Mouse (Mus musculus) heart, embryonic 10.5 days (tissue): ENCODE results near the gene Alk. TPM values are rescaled to one million over a fixed set of nuclear protein-coding genes. Genes with fewer than 3 reads are reported as not detected.

Experiments
- DNase-seq: peaks from one replicate; pipeline ENCODE4 v3.0.0-alpha.2; 2017; ENCODE audit warnings: low spot score
- H3K27ac ChIP-seq: fragments of 300-500 bp; sonication (generic); 2 replicates; pipeline ENCODE4 v1.5.1; 2016; ENCODE audit warnings: mild to moderate bottlenecking
- H3K27me3 ChIP-seq: fragments of 300-500 bp; sonication (generic); 2 replicates; pipeline ENCODE4 v1.6.1; 2016; ENCODE audit warnings: mild to moderate bottlenecking; ENCODE audit not compliant: poor library complexity, insufficient read depth, severe bottlenecking
- H3K36me3 ChIP-seq: fragments of 300-500 bp; sonication (generic); 2 replicates; pipeline ENCODE4 v1.6.1; 2016; ENCODE audit warnings: mild to moderate bottlenecking, moderate library complexity
- H3K4me1 ChIP-seq: fragments of 300-500 bp; sonication (generic); 2 replicates; pipeline ENCODE4 v1.6.1; 2016; ENCODE audit warnings: mild to moderate bottlenecking
- H3K4me3 ChIP-seq: fragments of 300-500 bp; sonication (generic); 2 replicates; pipeline ENCODE4 v1.5.1; 2016; ENCODE audit warnings: mild to moderate bottlenecking, moderate library complexity
- H3K9me3 ChIP-seq: fragments of 300-500 bp; sonication (generic); 2 replicates; pipeline ENCODE4 v1.6.1; 2016; ENCODE audit warnings: mild to moderate bottlenecking, moderate library complexity
- WGBS: fragments of 180-500 bp; shearing (Covaris S2); methylation state at CpG from one replicate; pipeline ENCODE4 v1.1.7; 2016; 5-methylcytosine and 5-hydroxymethylcytosine counted together
- polyA plus RNA-seq: library from polyadenylated mRNA; unstranded; fragments of >200 nt; fragmentation: Nextera tagmentation; extraction: Ambion mirVana; gene quantifications from 2 replicates; pipeline ENCODE4 v1.2.1, GENCODE M21; 2016

Gene Alk
- polyA plus RNA-seq, 1 experiment from 2014 or later = 0.78 TPM

DNA sequence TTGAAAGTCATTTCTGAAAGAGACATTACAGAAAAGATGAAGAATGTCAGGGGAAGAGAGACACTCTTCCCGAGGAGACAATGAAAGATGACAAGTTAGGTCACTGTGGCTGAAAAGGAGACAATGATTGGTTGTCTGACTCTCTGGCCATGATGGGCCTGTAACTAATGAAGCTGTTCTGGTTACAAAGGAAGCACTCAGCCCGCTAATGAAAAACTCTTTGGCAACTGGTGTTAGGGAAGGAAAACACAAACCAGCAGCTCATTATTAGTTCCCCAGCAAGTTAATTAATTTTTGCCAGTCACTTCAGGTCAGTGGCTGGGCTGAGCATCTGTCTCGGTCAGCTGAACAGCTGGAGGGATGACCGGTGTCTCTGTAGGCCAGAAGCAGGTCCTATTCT lies 271.5 kb downstream of the Alk start:
- no peaks in the 10 kb centered on the region for H3K9me3 ChIP-seq
- H3K4me3 ChIP-seq = no peak overlapping the region
- no peak overlapping the region for H3K27ac ChIP-seq
- WGBS = 81% methylated on average over 4 of the region's 4 CpGs
- H3K36me3 ChIP-seq = no peaks in the 10 kb centered on the region
- H3K4me1 ChIP-seq = no peaks in the 10 kb centered on the region
- DNase-seq = no peak
- no peaks in the 10 kb centered on the region for H3K27me3 ChIP-seq

DNA sequence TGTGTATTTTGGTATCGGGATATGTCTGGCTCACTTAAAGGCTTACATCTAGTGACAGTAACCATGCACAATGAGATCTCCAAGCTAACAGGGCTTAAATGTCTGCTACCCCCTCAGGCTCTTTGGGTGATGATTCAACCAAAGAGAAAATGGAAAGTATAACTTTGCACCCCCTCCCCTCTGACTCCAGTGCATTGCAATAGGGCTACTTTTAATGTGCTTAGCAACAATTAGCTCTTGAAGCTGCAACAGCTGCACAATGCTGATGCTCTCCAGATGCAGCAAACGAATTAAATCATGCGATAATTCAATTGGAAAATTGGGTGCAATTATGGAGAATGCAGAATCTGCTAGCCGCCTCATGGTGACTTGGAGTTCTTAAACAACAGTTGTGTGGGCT lies 278.5 kb downstream of the Alk start:
- no peaks in the 10 kb centered on the region for H3K4me1 ChIP-seq
- no peaks in the 10 kb centered on the region for H3K27me3 ChIP-seq
- WGBS = 79% methylated on average over 4 of the region's 4 CpGs
- no peak for DNase-seq
- H3K4me3 ChIP-seq = no peak overlapping the region
- H3K27ac ChIP-seq = no peak overlapping the region
- no peaks in the 10 kb centered on the region for H3K9me3 ChIP-seq
- no peaks in the 10 kb centered on the region for H3K36me3 ChIP-seq

DNA sequence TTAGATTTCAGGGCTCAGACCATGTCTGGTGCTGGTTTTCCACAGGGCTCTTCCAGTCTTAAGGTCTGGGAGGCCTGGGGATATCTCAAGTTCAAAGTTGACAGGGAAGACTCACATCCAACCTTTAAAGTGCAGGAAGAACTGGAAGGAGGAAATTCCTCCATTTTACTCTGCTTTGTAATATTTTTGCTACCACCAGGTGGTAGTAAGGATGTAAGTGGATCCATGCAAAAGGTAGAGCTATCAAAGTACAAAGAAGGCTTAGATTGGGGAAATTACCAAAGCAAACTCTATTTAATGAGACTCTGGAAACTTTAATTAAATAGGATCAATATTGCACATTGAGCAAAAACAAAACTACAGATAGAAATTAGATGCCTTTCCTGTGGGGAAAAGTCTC lies 284.9 kb downstream of the Alk start:
- DNase-seq = no peak
- Histone ChIP-seq H3K36me3 (no peaks in the 10 kb centered on the region), H3K4me1 (no peaks in the 10 kb centered on the region), H3K4me3 (no peak overlapping the region), H3K9me3 (no peaks in the 10 kb centered on the region), H3K27me3 (no peaks in the 10 kb centered on the region), H3K27ac (no peak overlapping the region)

GRCm38 (mm10) chr17:72299651-72300050 lies 304.8 kb downstream of the Alk start:
- Histone ChIP-seq H3K4me1 (peaks cover 10% of the 10 kb centered on the region; the same call in 1 of the 2 replicates), H3K4me3 (no peak overlapping the region), H3K36me3 (no peaks in the 10 kb centered on the region), H3K9me3 (no peaks in the 10 kb centered on the region), H3K27ac (no peak overlapping the region), H3K27me3 (no peaks in the 10 kb centered on the region)
- DNase-seq = no peak
- 78% methylated on average over 5 of the region's 5 CpGs for WGBS

DNA sequence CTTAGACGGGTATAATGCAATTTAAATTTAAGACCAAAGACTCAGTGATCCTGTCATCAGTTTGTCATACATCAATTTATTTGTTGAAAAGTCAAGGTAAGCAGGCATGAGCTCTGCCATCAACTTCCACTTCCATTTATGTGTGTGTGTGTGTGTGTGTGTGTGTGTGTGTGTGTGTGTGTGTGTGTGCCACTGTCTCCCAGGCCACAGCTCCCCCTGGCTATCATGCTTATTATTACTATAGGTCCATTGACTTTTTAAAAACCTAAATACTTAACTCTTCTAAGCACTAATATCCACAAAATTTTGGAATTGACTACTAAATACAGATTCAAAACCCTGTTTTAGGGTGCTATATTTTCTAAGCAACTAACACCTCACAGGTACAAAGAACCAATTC lies 308.1 kb downstream of the Alk start:
- Histone ChIP-seq H3K36me3 (no peaks in the 10 kb centered on the region), H3K9me3 (no peaks in the 10 kb centered on the region), H3K4me1 (no peaks in the 10 kb centered on the region), H3K27ac (no peak overlapping the region), H3K27me3 (no peaks in the 10 kb centered on the region), H3K4me3 (no peak overlapping the region)
- 73% methylated on average over 1 of the region's 1 CpGs for WGBS
- no peak for DNase-seq

- no peak for DNase-seq
- Histone ChIP-seq H3K27ac (no peak overlapping the region), H3K9me3 (no peaks in the 10 kb centered on the region), H3K4me3 (no peak overlapping the region), H3K36me3 (no peaks in the 10 kb centered on the region), H3K4me1 (no peaks in the 10 kb centered on the region), H3K27me3 (no peaks in the 10 kb centered on the region)
- WGBS = 68% methylated on average over 3 of the region's 3 CpGs
These were observed 311.2 kb downstream of the Alk start for GRCm38 (mm10) chr17:72293267-72293580.

GRCm38 (mm10) chr17:72292444-72293266 lies 311.8 kb downstream of the Alk start:
- Histone ChIP-seq H3K9me3 (no peaks in the 10 kb centered on the region), H3K27me3 (no peaks in the 10 kb centered on the region), H3K4me3 (no peak overlapping the region), H3K36me3 (no peaks in the 10 kb centered on the region), H3K27ac (no peak overlapping the region), H3K4me1 (no peaks in the 10 kb centered on the region)
- WGBS = 84% methylated on average over 6 of the region's 6 CpGs
- no peak for DNase-seq

DNA sequence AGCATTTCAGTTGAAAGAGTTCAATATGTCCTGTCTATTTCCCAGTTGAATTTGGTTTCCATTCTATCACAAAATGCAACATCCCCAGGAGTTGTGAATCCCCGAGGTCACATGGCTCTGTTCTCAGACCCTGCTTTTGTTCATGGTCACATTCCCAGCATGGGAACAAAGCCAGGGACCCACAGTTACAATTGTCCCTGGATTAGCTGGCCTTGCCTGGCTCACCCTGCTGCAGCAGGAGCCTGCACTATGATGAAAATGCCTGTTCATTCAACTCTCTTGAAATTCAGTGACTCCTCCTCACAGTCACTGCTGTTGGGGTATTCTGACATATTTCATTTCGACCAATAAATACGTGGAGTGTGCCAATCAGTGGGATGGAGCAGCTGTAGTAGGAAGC lies 318.5 kb downstream of the Alk start:
- H3K4me1 ChIP-seq = no peaks in the 10 kb centered on the region
- no peaks in the 10 kb centered on the region for H3K36me3 ChIP-seq
- 68% methylated on average over 3 of the region's 3 CpGs for WGBS
- H3K27me3 ChIP-seq = no peaks in the 10 kb centered on the region
- no peak overlapping the region for H3K4me3 ChIP-seq
- H3K9me3 ChIP-seq = no peaks in the 10 kb centered on the region
- no peak overlapping the region for H3K27ac ChIP-seq
- no peak for DNase-seq

DNA sequence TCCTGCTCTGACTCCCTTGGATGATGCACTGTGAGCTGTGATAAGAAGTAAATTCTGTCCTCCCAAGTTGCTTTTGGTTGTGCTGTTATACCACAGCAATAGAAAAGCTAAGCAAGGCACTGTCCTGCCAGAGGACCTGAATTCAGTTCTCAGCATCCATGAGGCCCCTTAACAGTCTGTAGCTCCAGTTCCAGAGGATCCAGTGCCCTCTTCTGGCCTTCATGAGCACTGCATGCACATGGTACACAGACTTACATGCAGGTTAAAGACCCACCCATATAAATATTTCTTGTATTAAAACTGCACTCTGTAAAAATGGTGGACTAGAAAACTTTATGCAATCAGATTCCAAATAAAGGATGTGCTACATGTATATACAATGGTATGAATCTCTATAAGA lies 326.1 kb downstream of the Alk start:
- peaks cover 5% of the 10 kb centered on the region for H3K9me3 ChIP-seq
- no peaks in the 10 kb centered on the region for H3K4me1 ChIP-seq
- no peak for DNase-seq
- no peaks in the 10 kb centered on the region for H3K27me3 ChIP-seq
- H3K36me3 ChIP-seq = no peaks in the 10 kb centered on the region
- H3K4me3 ChIP-seq = no peak overlapping the region
- no peak overlapping the region for H3K27ac ChIP-seq

DNA sequence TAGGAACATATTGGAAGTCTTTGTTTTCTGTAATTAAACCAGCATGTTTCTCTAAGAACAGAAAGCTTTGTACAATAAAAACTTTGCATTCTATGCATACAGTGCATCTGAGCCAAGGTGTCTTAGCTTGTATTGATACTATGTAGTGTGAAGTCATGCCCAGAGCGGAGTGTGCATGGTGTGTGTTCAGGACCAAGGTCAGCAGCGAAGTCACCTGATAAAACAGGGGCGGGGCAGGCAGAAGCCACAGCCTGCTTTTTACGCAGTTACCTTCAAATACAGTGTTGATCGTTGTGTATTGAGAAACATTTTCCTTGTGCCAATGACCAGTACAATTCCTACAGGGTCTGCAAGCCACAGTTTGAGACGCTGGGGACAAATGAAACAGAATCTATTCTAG lies 327.6 kb downstream of the Alk start:
- WGBS = 66% methylated on average over 6 of the region's 6 CpGs

GRCm38 (mm10) chr17:72275391-72275904 lies 329.0 kb downstream of the Alk start:
- 20% methylated on average over 8 of the region's 8 CpGs for WGBS
- DNase-seq = peak; percentile 92
- Histone ChIP-seq H3K4me1 (no peaks in the 10 kb centered on the region), H3K27me3 (no peaks in the 10 kb centered on the region), H3K36me3 (no peaks in the 10 kb centered on the region), H3K4me3 (peak overlapping the region; percentile 20; the same call in 1 of the 2 replicates), H3K9me3 (peaks cover 5% of the 10 kb centered on the region), H3K27ac (peak overlapping the region; percentile 7; the same call in 1 of the 2 replicates)

More for the DNA sequence above, 327.6 kb downstream of the Alk start:
- H3K27me3 ChIP-seq = no peaks in the 10 kb centered on the region
- H3K4me3 ChIP-seq = no peak overlapping the region
- peaks cover 5% of the 10 kb centered on the region for H3K9me3 ChIP-seq
- DNase-seq = no peak
- no peak overlapping the region for H3K27ac ChIP-seq
- no peaks in the 10 kb centered on the region for H3K36me3 ChIP-seq
- H3K4me1 ChIP-seq = no peaks in the 10 kb centered on the region

DNA sequence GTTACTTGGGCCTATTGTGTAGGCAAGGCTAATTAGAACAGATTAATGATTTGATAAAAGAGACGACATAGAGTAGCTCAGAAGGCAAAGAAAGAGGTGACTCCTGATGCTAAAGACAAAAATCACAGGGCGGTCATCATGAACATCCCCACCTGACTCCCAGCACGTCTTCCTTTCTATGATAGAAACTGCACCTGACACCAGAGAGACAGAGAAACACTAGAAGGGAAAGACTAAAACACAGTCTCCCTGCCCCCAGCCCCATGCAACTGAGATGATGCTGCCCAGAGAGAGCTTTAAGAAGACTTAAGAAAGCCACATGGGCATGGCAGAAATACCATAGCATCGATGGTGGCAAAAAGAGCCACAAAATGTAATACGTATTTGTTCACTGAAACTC lies 330.2 kb downstream of the Alk start:
- Histone ChIP-seq H3K36me3 (no peaks in the 10 kb centered on the region), H3K27ac (no peak overlapping the region; the same call in 1 of the 2 replicates), H3K4me1 (no peaks in the 10 kb centered on the region), H3K27me3 (no peaks in the 10 kb centered on the region), H3K9me3 (peaks cover 5% of the 10 kb centered on the region), H3K4me3 (no peak overlapping the region)
- no peak for DNase-seq
- WGBS = 79% methylated on average over 5 of the region's 5 CpGs

- Histone ChIP-seq H3K4me3 (no peak overlapping the region), H3K27ac (no peak overlapping the region), H3K27me3 (no peaks in the 10 kb centered on the region), H3K36me3 (no peaks in the 10 kb centered on the region), H3K9me3 (no peaks in the 10 kb centered on the region), H3K4me1 (no peaks in the 10 kb centered on the region)
- WGBS = 89% methylated on average over 1 of the region's 1 CpGs
- DNase-seq = no peak
These were observed 332.8 kb downstream of the Alk start for GRCm38 (mm10) chr17:72271640-72272039.

DNA sequence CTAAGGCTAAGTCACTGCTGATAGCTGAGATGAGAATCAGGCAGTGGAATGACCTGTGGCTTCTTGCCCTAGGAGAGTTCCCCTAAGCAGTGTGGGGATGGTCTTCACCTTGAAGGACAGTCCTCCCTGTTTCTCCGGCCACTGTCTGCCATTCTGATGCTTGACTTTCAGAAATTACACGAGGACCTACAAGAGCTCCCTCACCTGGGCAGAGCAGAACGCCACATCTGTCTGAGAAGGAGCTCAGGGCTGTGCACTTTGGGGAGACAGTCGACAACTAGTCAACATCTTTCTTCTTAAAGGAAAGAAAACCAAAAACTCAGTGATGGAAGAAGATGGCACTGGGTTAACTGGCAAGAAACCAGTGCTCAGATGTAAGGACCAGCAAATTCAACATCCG lies 335.9 kb downstream of the Alk start:
- H3K9me3 ChIP-seq = no peaks in the 10 kb centered on the region
- H3K27me3 ChIP-seq = no peaks in the 10 kb centered on the region
- DNase-seq = no peak
- no peak overlapping the region for H3K27ac ChIP-seq
- 82% methylated on average over 5 of the region's 5 CpGs for WGBS
- H3K36me3 ChIP-seq = no peaks in the 10 kb centered on the region
- peaks cover 7% of the 10 kb centered on the region; the same call in 1 of the 2 replicates for H3K4me1 ChIP-seq
- H3K4me3 ChIP-seq = no peak overlapping the region
